Mouse (Mus musculus) limb, embryonic 13.5 days (tissue): ENCODE measurements around the gene Ppat. TPM values are rescaled to one million over a fixed set of nuclear protein-coding genes. Genes with fewer than 3 reads are reported as not detected.
A peak's percentile ranks its signal among the peaks of the same experiment; 100 is the strongest.

Experiments used
- ATAC-seq: fragments of 200-750 bp; cut with Nextera tagmentation; 2 replicates; pipeline ENCODE4 v1.8.0; 2017; ENCODE audit warnings: low read depth, moderate number of reproducible peaks, moderate TSS enrichment; ENCODE audit not compliant: low FRiP score
- H3K27ac ChIP-seq: fragments of 300-500 bp; sonication (generic); 2 replicates; pipeline ENCODE4 v1.5.1; 2015; ENCODE audit warnings: inconsistent platforms, mild to moderate bottlenecking, moderate library complexity
- H3K27me3 ChIP-seq: fragments of 300-500 bp; sonication (generic); 2 replicates; pipeline ENCODE4 v1.6.1; 2015; ENCODE audit warnings: mild to moderate bottlenecking, inconsistent platforms
- H3K36me3 ChIP-seq: fragments of 300-500 bp; sonication (generic); 2 replicates; pipeline ENCODE4 v1.6.1; 2015; ENCODE audit warnings: inconsistent platforms, mild to moderate bottlenecking, moderate library complexity
- H3K4me1 ChIP-seq: fragments of 300-500 bp; sonication (generic); 2 replicates; pipeline ENCODE4 v1.6.1; 2015; ENCODE audit warnings: inconsistent platforms
- H3K4me2 ChIP-seq: fragments of 300-500 bp; sonication (generic); replicated peaks from 2 replicates; pipeline ENCODE4 v1.6.1; 2015; ENCODE audit warnings: inconsistent platforms, mild to moderate bottlenecking, moderate library complexity
- H3K4me3 ChIP-seq: fragments of 300-500 bp; sonication (generic); 2 replicates; pipeline ENCODE4 v1.5.1; 2015; ENCODE audit warnings: moderate library complexity, mild to moderate bottlenecking, inconsistent platforms
- H3K9ac ChIP-seq: fragments of 300-500 bp; sonication (generic); 2 replicates; pipeline ENCODE4 v1.6.1; 2015; ENCODE audit warnings: mild to moderate bottlenecking, inconsistent platforms
- H3K9me3 ChIP-seq: fragments of 300-500 bp; sonication (generic); 2 replicates; pipeline ENCODE4 v1.6.1; 2016; ENCODE audit warnings: inconsistent platforms
- WGBS: fragments of 180-500 bp; shearing (Covaris S2); methylation state at CpG from one replicate; pipeline ENCODE4 v1.1.7; 2015; 5-methylcytosine and 5-hydroxymethylcytosine counted together
- polyA plus RNA-seq: library from polyadenylated mRNA; unstranded; fragments of >200 nt; fragmentation: Nextera tagmentation; extraction: Ambion mirVana; gene quantifications from 2 replicates; pipeline ENCODE4 v1.2.1, GENCODE M21; 2015

The Ppat gene
- polyA plus RNA-seq, 1 experiment from 2014 or later, result 25.4 TPM

- H3K4me3 ChIP-seq, result peak within 1 kb of the TSS; percentile 69
- H3K4me1 ChIP-seq, result peaks cover 8% of the 10 kb centered on the region; the same call in 1 of the 2 replicates
- peaks cover 7% of the 10 kb centered on the region; the same call in 1 of the 2 replicates for H3K36me3 ChIP-seq
- H3K27me3 ChIP-seq, result no peaks in the 10 kb centered on the region
- no peaks in the 10 kb centered on the region for H3K9me3 ChIP-seq
- under 1% methylated on average over 47 of the region's 47 CpGs for WGBS
- peak; percentile 97 for ATAC-seq
- H3K9ac ChIP-seq, result peak within 1 kb of the TSS; percentile 86
- peak within 1 kb of the TSS; percentile 74 for H3K27ac ChIP-seq
- peak within 1 kb of the TSS; percentile 77 for H3K4me2 ChIP-seq
Measured at GRCm38 (mm10) chr5:76905405-76906154, 45.8 kb downstream of the Ppat start, which contains the start of gene Aasdh. Aasdh (minus strand) TSS chr5:76905514.

DNA sequence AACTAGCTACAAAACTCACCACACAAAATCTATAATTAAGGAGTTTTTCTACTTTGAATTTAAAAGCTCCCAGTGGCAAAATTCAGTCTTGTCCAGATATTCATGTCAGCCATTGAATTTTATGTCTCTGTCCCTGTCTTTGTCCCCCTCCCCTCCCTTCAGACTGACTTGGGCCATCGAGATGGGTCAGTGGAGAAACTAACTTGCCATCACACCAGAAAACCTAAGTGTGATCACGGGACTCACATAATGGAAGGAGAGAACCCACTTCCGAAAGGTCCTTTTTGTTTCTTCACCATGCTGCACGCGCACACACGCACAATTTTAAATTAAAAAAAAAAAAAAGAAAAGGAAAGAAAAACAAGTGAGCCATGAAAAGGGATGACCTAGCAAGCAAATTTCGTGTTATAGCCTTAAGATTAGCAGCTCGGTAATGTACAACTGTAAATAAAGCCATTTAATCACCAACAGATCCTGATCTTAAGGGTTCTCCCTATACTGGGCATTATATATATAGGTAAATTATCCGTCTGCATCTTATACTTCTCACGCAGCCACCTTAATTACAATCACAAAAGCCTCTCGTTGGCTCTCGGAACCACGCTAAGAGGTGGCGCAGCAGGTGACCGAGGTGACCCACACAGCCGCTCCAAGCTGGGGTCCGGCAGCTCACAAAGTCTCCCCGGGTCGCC lies 46.5 kb downstream of the Ppat start:
- Histone ChIP-seq H3K9ac (peak overlapping the region; percentile 86), H3K4me1 (peaks cover 8% of the 10 kb centered on the region; the same call in 1 of the 2 replicates), H3K4me2 (peak overlapping the region; percentile 77), H3K4me3 (peak overlapping the region; percentile 69), H3K27me3 (no peaks in the 10 kb centered on the region), H3K27ac (peak overlapping the region; percentile 74), H3K9me3 (no peaks in the 10 kb centered on the region), H3K36me3 (peaks cover 3% of the 10 kb centered on the region; the same call in 1 of the 2 replicates)
- peak; percentile 66 for ATAC-seq
- 2% methylated on average over 19 of the region's 19 CpGs for WGBS

GRCm38 (mm10) chr5:76902131-76902530 lies 49.2 kb downstream of the Ppat start:
- no peak overlapping the region for H3K27ac ChIP-seq

GRCm38 (mm10) chr5:76893084-76893483 lies 58.3 kb downstream of the Ppat start:
- Histone ChIP-seq H3K9ac (no peak overlapping the region), H3K4me2 (no peak overlapping the region), H3K4me3 (no peak overlapping the region), H3K4me1 (no peaks in the 10 kb centered on the region), H3K9me3 (no peaks in the 10 kb centered on the region), H3K27ac (no peak overlapping the region), H3K27me3 (no peaks in the 10 kb centered on the region), H3K36me3 (peaks cover 59% of the 10 kb centered on the region)
- WGBS, result 84% methylated on average over 2 of the region's 2 CpGs
- no peak for ATAC-seq

More at GRCm38 (mm10) chr5:76902131-76902530, 49.2 kb downstream of the Ppat start:
- no peaks in the 10 kb centered on the region for H3K9me3 ChIP-seq
- ATAC-seq, result no peak
- 78% methylated on average over 4 of the region's 4 CpGs for WGBS
- no peaks in the 10 kb centered on the region for H3K27me3 ChIP-seq
- no peak overlapping the region for H3K9ac ChIP-seq
- no peak overlapping the region for H3K4me3 ChIP-seq
- peaks cover 8% of the 10 kb centered on the region; the same call in 1 of the 2 replicates for H3K4me1 ChIP-seq
- peaks cover 7% of the 10 kb centered on the region; the same call in 1 of the 2 replicates for H3K36me3 ChIP-seq
- no peak overlapping the region for H3K4me2 ChIP-seq

GRCm38 (mm10) chr5:76892608-76893007 lies 58.8 kb downstream of the Ppat start:
- H3K4me1 ChIP-seq, result no peaks in the 10 kb centered on the region
- no peaks in the 10 kb centered on the region for H3K9me3 ChIP-seq
- no peak overlapping the region for H3K27ac ChIP-seq
- no peak overlapping the region for H3K9ac ChIP-seq
- H3K27me3 ChIP-seq, result no peaks in the 10 kb centered on the region
- ATAC-seq, result no peak
- H3K4me2 ChIP-seq, result no peak overlapping the region
- H3K36me3 ChIP-seq, result peaks cover 57% of the 10 kb centered on the region
- WGBS, result 76% methylated on average over 2 of the region's 2 CpGs
- H3K4me3 ChIP-seq, result no peak overlapping the region

DNA sequence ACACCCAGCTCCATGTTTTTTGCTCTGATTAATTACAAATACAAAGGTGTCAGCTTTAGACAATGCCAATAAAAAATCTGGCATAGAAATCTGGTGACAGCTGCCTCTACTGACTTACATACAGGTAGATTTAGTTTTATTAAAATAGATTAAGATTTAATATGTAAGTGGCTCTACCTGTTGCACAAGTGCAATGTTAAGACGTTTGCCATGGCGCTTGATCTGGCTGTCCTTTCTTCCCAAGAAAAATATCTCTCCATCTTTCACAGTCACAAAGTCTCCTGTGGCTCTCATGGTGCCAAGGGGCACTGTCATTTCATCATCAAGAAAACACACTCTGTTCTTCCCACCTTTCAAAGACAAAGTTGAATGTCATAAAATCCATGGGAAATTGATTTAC lies 64.4 kb downstream of the Ppat start:
- H3K4me2 ChIP-seq, result no peak overlapping the region
- ATAC-seq, result no peak
- H3K36me3 ChIP-seq, result peaks cover 61% of the 10 kb centered on the region
- WGBS, result 89% methylated on average over 2 of the region's 2 CpGs
- no peak overlapping the region for H3K27ac ChIP-seq
- no peak overlapping the region for H3K9ac ChIP-seq
- no peaks in the 10 kb centered on the region for H3K4me1 ChIP-seq
- H3K4me3 ChIP-seq, result no peak overlapping the region
- no peaks in the 10 kb centered on the region for H3K9me3 ChIP-seq
- H3K27me3 ChIP-seq, result no peaks in the 10 kb centered on the region

DNA sequence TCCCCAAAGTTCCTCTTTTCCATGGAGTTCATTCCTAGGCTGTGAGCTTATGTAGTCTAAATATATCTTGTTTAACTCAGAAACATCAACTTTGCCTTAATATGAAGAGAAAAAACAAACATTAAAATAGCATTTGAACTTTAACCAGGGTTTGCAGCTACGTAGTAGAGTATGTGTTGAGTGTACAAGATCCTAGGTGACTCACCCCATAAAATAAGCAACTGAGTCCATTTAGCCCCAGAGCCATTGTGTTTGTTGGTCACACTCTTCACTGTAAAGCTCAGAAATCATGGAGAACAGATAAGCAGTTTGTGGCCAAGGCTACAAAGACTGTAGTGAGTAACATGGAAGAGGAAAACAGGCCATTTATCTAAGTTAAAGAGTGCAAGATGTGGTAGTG lies 67.3 kb downstream of the Ppat start:
- ATAC-seq, result no peak
- Histone ChIP-seq H3K27me3 (no peaks in the 10 kb centered on the region), H3K4me3 (no peak overlapping the region), H3K36me3 (peaks cover 53% of the 10 kb centered on the region), H3K4me2 (no peak overlapping the region), H3K4me1 (no peaks in the 10 kb centered on the region), H3K9me3 (no peaks in the 10 kb centered on the region), H3K9ac (no peak overlapping the region), H3K27ac (no peak overlapping the region)
- WGBS, result 80% methylated on average over 1 of the region's 1 CpGs

DNA sequence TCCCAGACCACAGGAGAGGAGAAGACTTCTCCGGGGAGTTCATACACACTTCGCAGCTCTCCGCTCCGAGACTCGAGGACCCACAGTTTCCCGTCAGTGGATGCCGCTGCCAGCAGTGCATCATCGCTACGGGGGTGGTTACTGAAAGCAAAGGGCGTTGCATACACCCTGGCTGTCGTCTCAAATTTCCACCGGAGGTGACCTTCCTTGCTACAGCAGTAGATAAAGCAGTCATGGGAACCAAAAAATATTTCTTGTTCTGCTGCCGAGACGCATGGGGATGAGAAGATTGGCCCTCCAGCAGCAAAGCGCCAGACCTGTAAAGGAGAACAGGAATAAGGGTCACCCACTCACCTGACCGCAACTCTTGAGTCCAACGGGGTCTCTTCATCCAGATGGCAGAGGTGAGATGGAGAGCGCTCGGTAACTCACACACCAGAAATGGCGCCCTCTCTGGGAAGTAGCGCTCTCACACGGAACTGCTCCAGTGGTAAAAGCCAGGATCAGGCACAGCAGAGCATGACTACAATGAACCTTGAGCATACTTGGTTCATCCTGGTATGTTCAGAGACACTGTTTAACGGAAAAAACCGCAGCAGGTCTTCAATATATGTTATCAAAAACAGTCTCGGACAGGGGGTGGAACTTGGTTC lies 75.1 kb downstream of the Ppat start:
- 89% methylated on average over 25 of the region's 25 CpGs for WGBS
- no peak overlapping the region for H3K9ac ChIP-seq
- H3K4me1 ChIP-seq, result no peaks in the 10 kb centered on the region
- peaks cover 40% of the 10 kb centered on the region for H3K36me3 ChIP-seq
- ATAC-seq, result no peak
- no peak overlapping the region for H3K27ac ChIP-seq
- H3K4me2 ChIP-seq, result no peak overlapping the region
- no peaks in the 10 kb centered on the region for H3K27me3 ChIP-seq
- H3K4me3 ChIP-seq, result no peak overlapping the region
- no peaks in the 10 kb centered on the region; the same call in 1 of the 2 replicates for H3K9me3 ChIP-seq

DNA sequence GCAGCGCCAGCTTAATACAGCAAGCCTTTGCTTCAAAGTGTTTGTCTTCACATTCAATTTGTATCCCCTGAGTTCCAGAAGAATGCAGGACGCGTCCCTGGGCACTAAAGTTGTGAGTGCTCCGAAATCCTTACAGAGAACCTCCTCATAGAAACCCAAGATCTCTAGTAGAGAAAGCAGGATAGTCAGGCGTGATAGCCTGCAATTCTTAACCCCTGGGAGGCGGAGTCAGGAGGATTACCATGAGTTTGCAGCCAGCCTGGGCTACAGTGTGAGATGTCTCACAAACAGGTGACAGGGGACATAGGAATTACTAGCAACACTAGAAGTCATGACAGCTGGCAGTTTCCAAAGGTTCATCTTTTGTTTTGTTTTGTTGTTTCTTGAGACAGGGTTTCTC lies 81.8 kb downstream of the Ppat start:
- H3K4me1 ChIP-seq, result peaks cover 24% of the 10 kb centered on the region
- no peak for ATAC-seq
- no peaks in the 10 kb centered on the region for H3K27me3 ChIP-seq
- H3K9me3 ChIP-seq, result no peaks in the 10 kb centered on the region
- 62% methylated on average over 6 of the region's 6 CpGs for WGBS
- H3K36me3 ChIP-seq, result peaks cover 47% of the 10 kb centered on the region
- H3K4me2 ChIP-seq, result peak overlapping the region; percentile 58
- H3K27ac ChIP-seq, result no peak overlapping the region
- H3K9ac ChIP-seq, result no peak overlapping the region
- H3K4me3 ChIP-seq, result peak overlapping the region; percentile 38

GRCm38 (mm10) chr5:76868693-76869286 lies 82.6 kb downstream of the Ppat start:
- peak; percentile 83 for ATAC-seq
- H3K36me3 ChIP-seq, result peaks cover 47% of the 10 kb centered on the region
- H3K4me2 ChIP-seq, result peak overlapping the region; percentile 58
- H3K27ac ChIP-seq, result no peak overlapping the region
- WGBS, result 32% methylated on average over 16 of the region's 16 CpGs
- H3K4me3 ChIP-seq, result peak overlapping the region; percentile 38
- H3K9ac ChIP-seq, result peak overlapping the region; percentile 25; the same call in 1 of the 2 replicates
- H3K9me3 ChIP-seq, result no peaks in the 10 kb centered on the region
- H3K27me3 ChIP-seq, result no peaks in the 10 kb centered on the region
- peaks cover 25% of the 10 kb centered on the region for H3K4me1 ChIP-seq

DNA sequence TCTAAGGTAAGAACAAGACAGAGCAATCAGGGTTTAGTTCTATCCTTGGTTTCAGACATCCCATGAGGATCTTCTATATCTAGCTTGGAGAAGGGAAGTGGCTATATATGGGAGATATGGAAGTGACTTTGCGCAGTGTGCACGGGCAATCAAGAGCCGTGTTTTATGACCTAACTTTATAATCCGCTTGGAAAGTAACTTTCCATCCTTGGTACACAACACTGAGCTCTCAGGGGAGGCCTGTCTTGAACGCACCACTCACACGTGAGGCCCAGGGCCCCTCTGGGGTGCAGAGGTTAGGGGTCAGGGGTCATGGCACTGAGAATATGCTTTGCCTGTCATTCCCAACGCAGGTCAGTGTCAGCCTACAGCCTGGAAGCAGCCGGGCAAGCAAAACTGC lies 84.6 kb downstream of the Ppat start:
- H3K27me3 ChIP-seq, result no peaks in the 10 kb centered on the region
- H3K4me2 ChIP-seq, result no peak overlapping the region
- H3K4me3 ChIP-seq, result no peak overlapping the region
- no peak overlapping the region for H3K9ac ChIP-seq
- H3K9me3 ChIP-seq, result no peaks in the 10 kb centered on the region
- peaks cover 25% of the 10 kb centered on the region for H3K4me1 ChIP-seq
- H3K27ac ChIP-seq, result no peak overlapping the region
- peaks cover 38% of the 10 kb centered on the region for H3K36me3 ChIP-seq
- WGBS, result 55% methylated on average over 8 of the region's 8 CpGs
- no peak for ATAC-seq
